Mouse (Mus musculus): ENCODE results near the gene Nox1. TPM values are rescaled to one million over a fixed set of nuclear protein-coding genes. Genes with fewer than 3 reads are reported as not detected.
A peak's percentile ranks its signal among the peaks of the same experiment; 100 is the strongest.

The Nox1 gene
- total and polyA plus RNA-seq, 3 experiments: 0.27 to 0.60 TPM; not detected in 1

GRCm38 (mm10) chrX:134133821-134134220 is 87.9 kb downstream of the Nox1 start (continued):
- TF ChIP-seq EP300 (IDR thresholded peaks at IDR 0.05; ENCODE audit: low read depth in 1 of 2, low read length in 2 of 2) (no peak), MAZ (IDR thresholded peaks at IDR 0.05; ENCODE audit: low read depth, low read length) (0 out of 2 replicates have a peak, but pooled peaks have one; percentile 58), GABPA (IDR thresholded peaks at IDR 0.05; ENCODE audit: low read depth, low read length) (no peak)

- TF ChIP-seq MYC (IDR thresholded peaks at IDR 0.05; ENCODE audit: low read depth, low read length) (no peak), ZC3H11A (IDR thresholded peaks at IDR 0.05; ENCODE audit: low read depth, low read length) (peak; percentile 41), EP300 (IDR thresholded peaks at IDR 0.05; ENCODE audit: low read depth in 1 of 2, low read length in 2 of 2) (no peak), MAZ (IDR thresholded peaks at IDR 0.05; ENCODE audit: low read depth, low read length) (no peak), HCFC1 (IDR thresholded peaks at IDR 0.05; ENCODE audit: low read depth, low read length) (no peak), RAD21 (IDR thresholded peaks at IDR 0.05; ENCODE audit: low read depth, low read length) (peak; percentile 69), KAT2A (conservative IDR thresholded peaks at IDR 0.05; ENCODE audit: low read depth, low read length) (no peak), SMC3 (IDR thresholded peaks at IDR 0.05; ENCODE audit: low read depth, low read length) (peak; percentile 65), CTCF (IDR thresholded peaks at IDR 0.05 in 2 of 3, conservative IDR thresholded peaks at IDR 0.05 in 1 of 3; ENCODE audit: control insufficient read depth in 1 of 3, insufficient read depth in 1 of 3, low read depth in 2 of 3, low read length in 3 of 3, poor library complexity in 1 of 3, severe bottlenecking in 1 of 3) (peak in 2 of 3 experiments; percentile 36 to 57; a peak in 2 of 6 replicates)
- no peaks in the 10 kb centered on the region for H3K27me3 ChIP-seq (ENCODE audit: control insufficient read depth in 1 of 2, insufficient read depth in 2 of 2, low read length in 2 of 2)
- H3K79me2 ChIP-seq (ENCODE audit: control insufficient read depth, insufficient read depth, low read length, poor library complexity): no peaks in the 10 kb centered on the region
- no peaks in the 10 kb centered on the region for H3K4me1 ChIP-seq (ENCODE audit: control insufficient read depth in 1 of 2, insufficient read depth in 2 of 2, low read length in 2 of 2)
- H3K4me3 ChIP-seq (ENCODE audit: control insufficient read depth in 1 of 2, insufficient read depth in 1 of 2, low read depth in 2 of 2, low read length in 2 of 2): no peak overlapping the region
- no peaks in the 10 kb centered on the region for H3K9me3 ChIP-seq (replicated peaks; ENCODE audit: insufficient read depth, low read length)
- H3K9ac ChIP-seq (ENCODE audit: control insufficient read depth, low read depth, low read length, poor library complexity, severe bottlenecking): no peak overlapping the region
- 0 out of 4 replicates have a peak, but pooled peaks cover 0 to 2% of the 10 kb centered on the region in 2 experiments for H3K36me3 ChIP-seq (ENCODE audit: control insufficient read depth in 1 of 2, insufficient read depth in 2 of 2, low read length in 2 of 2)
- DNase-seq (ENCODE audit: low read depth, low spot score): peak; percentile 39
- H3K27ac ChIP-seq (ENCODE audit: control insufficient read depth, low read depth, low read length): no peak overlapping the region
Observed at GRCm38 (mm10) chrX:134132295-134132694, 89.5 kb downstream of the Nox1 start.

- no peaks in the 10 kb centered on the region for H3K4me1 ChIP-seq (ENCODE audit: control insufficient read depth in 1 of 2, insufficient read depth in 2 of 2, low read length in 2 of 2)
- no peaks in the 10 kb centered on the region for H3K27me3 ChIP-seq (ENCODE audit: control insufficient read depth in 1 of 2, insufficient read depth in 2 of 2, low read length in 2 of 2)
Observed at GRCm38 (mm10) chrX:134128549-134128948, 93.2 kb downstream of the Nox1 start.

More at GRCm38 (mm10) chrX:134128549-134128948, 93.2 kb downstream of the Nox1 start:
- DNase-seq (ENCODE audit: low read depth, low spot score): no peak
- Histone ChIP-seq H3K36me3 (ENCODE audit: control insufficient read depth in 1 of 2, insufficient read depth in 2 of 2, low read length in 2 of 2) (0 out of 4 replicates have a peak, but pooled peaks cover 0 to 2% of the 10 kb centered on the region in 2 experiments), H3K9me3 (replicated peaks; ENCODE audit: insufficient read depth, low read length) (no peaks in the 10 kb centered on the region), H3K4me3 (ENCODE audit: control insufficient read depth in 1 of 2, insufficient read depth in 1 of 2, low read depth in 2 of 2, low read length in 2 of 2) (no peak overlapping the region), H3K9ac (ENCODE audit: control insufficient read depth, low read depth, low read length, poor library complexity, severe bottlenecking) (no peak overlapping the region), H3K27ac (ENCODE audit: control insufficient read depth, low read depth, low read length) (no peak overlapping the region), H3K79me2 (ENCODE audit: control insufficient read depth, insufficient read depth, low read length, poor library complexity) (no peaks in the 10 kb centered on the region)
- no peak for TF ChIP-seq KAT2A (conservative IDR thresholded peaks at IDR 0.05; ENCODE audit: low read depth, low read length)
- no peak for TF ChIP-seq JUND (IDR thresholded peaks at IDR 0.05; ENCODE audit: low read depth, low read length)
- TF ChIP-seq CHD1 (IDR thresholded peaks at IDR 0.05; ENCODE audit: low read depth, low read length): no peak
- TF ChIP-seq CHD2 (IDR thresholded peaks at IDR 0.05; ENCODE audit: low read length): no peak
- no peak for TF ChIP-seq TCF12 (IDR thresholded peaks at IDR 0.05; ENCODE audit: low read depth, low read length)
- no peak for TF ChIP-seq POLR2AphosphoS5 (IDR thresholded peaks at IDR 0.05; ENCODE audit: borderline replicate concordance, low read depth, low read length)
- no peak for TF ChIP-seq ZNF384 (IDR thresholded peaks at IDR 0.05; ENCODE audit: low read depth, low read length)
- TF ChIP-seq ETS1 (IDR thresholded peaks at IDR 0.05; ENCODE audit: low read depth, low read length): no peak
- no peak for TF ChIP-seq NRF1 (IDR thresholded peaks at IDR 0.05; ENCODE audit: insufficient read depth, low read depth, low read length, poor library complexity, severe bottlenecking)
- no peak for TF ChIP-seq TBP (IDR thresholded peaks at IDR 0.05; ENCODE audit: low read depth, low read length)
- no peak for TF ChIP-seq ELF1 (IDR thresholded peaks at IDR 0.05; ENCODE audit: low read depth, low read length)
- TF ChIP-seq MEF2A (IDR thresholded peaks at IDR 0.05; ENCODE audit: extremely low read depth, insufficient replicate concordance, low read depth, low read length, poor library complexity, severe bottlenecking): no peak
- TF ChIP-seq USF2 (IDR thresholded peaks at IDR 0.05; ENCODE audit: borderline replicate concordance in 1 of 2, insufficient read depth in 1 of 2, low read depth in 1 of 2, low read length in 2 of 2): no peak
- no peak for TF ChIP-seq NELFE (IDR thresholded peaks at IDR 0.05; ENCODE audit: low read depth, low read length)
- no peak for TF ChIP-seq ZMIZ1 (IDR thresholded peaks at IDR 0.05; ENCODE audit: low read depth, low read length)
- no peak for TF ChIP-seq SIN3A (IDR thresholded peaks at IDR 0.05; ENCODE audit: low read length)
- TF ChIP-seq MAX (IDR thresholded peaks at IDR 0.05; ENCODE audit: low read length): no peak
- no peak for TF ChIP-seq UBTF (IDR thresholded peaks at IDR 0.05; ENCODE audit: borderline replicate concordance, insufficient read depth, low read depth, low read length)
- no peak for TF ChIP-seq SMC3 (IDR thresholded peaks at IDR 0.05; ENCODE audit: low read depth, low read length)
- no peak for TF ChIP-seq BHLHE40 (IDR thresholded peaks at IDR 0.05; ENCODE audit: borderline replicate concordance, low read depth, low read length)
